Mouse (Mus musculus): ENCODE measurements around the gene Tnrc18.
A peak's percentile ranks its signal among the peaks of the same experiment; 100 is the strongest.

The Tnrc18 gene

DNA sequence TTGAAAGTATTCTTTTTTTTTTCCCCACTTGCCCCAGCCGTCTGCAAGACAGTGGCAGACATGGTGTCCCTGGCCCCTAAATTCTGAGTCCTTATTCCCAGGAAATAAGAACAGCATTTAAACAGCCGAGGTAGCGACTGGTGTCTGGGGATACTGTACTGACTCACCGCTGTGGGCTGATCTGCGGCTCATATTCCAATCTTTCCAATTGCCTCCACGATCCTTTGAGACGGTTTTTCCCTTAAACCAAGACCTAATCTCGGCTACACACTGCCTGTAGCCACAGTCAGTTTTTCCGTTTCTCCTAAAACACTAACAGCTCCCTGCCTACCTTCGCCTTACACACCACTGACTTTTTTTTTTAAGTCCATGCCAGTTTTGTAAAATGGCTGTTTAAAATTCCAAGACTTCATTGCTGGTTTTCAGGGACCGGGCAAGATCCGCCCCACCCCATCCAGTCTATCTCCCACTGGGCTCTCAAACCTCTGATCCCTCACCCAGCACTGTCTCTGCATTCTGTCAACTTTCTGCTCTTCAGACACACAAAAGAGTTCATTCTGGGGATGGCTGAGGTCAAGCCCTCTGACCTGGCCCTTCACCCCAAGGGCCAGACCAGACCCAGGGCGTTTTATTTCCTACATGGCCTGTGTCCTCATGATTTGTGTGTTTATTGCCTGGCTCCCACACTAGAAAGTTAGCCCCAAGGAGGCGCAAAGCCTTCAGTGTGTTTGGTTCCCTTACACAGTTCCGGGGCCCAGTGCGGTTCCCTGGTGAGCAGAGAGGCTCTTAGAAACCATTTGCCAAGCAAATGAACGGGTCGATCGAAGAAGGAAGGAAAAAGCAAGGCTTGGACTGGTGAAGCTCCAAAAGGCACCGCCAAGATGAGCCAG, 6.5 kb downstream of the Tnrc18 start:
- no peak for DNase-seq (ENCODE audit: low read depth, low spot score)

DNA sequence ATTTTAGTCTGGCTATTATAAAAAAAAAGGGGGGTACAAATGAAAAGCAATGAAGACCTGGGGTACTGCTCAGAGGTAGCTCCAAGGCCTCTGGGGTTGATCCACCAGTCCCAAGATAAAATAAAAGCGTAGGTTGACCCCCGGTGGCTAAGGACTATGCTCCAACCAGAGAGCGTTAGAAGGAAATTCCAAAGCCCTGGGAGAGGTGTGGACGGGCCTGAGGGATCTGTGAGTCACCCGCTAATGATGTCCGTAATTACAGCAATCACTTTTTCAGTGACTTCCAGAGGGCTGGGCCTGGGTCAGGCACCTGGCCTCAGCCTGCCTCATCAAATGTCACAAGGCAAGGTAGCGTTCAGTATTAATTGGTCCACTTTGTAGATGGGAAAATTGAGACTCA, 9.8 kb downstream of the Tnrc18 start:
- no peak for DNase-seq (ENCODE audit: low read depth, low spot score)

DNA sequence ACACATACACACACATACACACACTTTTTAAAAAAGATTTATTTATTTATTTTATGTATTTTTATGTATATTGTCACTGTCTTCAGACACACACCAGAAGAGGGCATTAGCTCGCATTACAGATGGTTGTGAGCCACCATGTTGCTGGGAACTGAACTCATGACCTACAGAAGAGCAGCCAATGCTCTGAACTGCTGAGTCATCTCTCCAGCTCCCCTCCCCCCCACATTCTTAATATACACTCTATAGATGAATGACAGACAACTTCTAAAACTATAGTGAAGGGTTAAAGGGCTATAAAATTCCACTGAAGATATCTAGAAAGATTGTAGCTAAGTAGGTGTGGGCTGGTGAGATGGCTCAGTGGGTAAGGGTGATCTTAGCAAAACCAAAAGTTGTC, 13.7 kb downstream of the Tnrc18 start:
- DNase-seq (ENCODE audit: low read depth, low spot score) = no peak

DNA sequence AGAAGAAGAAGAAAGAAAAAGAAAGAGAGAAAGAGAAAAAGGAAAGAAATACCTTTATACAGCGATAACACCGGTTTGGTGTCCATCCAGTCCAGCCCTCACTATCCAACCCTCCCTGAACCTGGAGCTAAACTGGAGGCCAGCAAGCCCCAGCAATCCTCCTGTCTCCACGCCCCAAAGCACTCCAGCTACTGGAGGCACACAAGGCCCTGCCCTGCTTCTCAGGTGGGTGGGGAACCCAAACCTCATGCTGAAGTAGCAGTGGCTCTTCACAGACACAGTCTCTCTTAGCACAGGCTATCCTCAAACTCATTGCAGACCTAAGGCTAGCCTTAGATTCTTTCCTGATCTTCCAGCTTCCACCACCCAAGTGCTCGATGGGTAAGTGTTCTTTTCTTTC, 14.6 kb downstream of the Tnrc18 start:
- peak; percentile 24 for DNase-seq (ENCODE audit: low read depth, low spot score)

DNA sequence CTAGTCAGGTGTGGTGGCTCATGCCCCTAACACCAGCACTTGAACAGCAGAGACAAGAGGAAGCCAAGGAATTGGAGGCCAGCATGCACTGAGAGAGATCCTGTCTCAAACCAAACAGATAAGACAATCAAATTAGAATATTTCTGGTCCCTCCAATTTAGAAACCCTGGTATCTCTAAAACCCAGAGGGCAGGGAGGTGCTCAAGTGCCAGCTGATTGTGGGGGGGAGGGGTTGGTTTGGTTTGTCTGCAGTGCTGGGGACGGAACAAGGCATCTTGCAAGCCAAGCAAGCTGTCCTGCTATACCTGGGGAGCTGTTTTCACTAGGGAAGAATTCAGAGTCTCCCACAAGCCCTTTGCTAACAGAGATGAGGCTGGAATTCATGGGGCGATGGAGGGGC, 15.5 kb downstream of the Tnrc18 start:
- peak; percentile 44 for DNase-seq (ENCODE audit: low read depth, low spot score)

DNA sequence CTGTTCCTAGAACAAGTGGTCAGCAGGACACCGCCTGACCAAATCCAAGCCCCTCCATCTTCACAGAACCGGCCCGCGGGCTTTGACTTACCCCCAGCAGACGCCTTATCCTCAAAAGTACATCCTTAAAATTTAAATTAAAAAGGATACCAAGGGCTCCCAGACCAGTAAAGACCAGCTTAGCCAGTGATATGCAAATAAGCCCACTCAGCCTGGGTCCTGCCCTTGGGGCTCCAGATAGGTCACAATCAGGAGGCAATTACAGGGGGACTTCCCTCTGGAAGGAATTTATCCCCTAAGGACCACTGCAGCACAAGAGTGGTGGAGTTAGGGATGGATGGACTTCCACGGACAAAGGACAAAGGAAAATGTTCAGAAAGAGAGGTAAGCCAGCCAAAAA, 16.8 kb downstream of the Tnrc18 start:
- no peak for DNase-seq (ENCODE audit: low read depth, low spot score)

DNA sequence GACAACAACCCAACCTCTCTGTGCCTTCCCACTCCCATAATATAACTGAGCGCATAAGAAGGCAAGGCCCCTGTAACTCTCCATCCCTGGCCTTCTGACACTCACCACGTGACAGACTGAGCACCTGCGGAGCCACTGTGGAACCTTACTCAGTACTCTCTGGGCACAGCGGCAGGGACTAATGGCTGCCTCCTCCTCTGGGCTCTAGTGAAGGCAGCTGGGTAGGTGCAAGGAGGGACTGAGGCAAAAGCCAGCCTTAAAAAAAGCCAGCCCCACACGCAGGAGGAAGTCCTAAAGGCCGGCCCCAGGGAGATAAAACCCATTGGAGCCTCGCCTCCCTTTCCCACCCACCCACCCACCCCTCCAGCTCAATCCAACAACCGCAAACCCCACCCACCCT, 17.3 kb downstream of the Tnrc18 start:
- DNase-seq (ENCODE audit: low read depth, low spot score) = no peak

DNA sequence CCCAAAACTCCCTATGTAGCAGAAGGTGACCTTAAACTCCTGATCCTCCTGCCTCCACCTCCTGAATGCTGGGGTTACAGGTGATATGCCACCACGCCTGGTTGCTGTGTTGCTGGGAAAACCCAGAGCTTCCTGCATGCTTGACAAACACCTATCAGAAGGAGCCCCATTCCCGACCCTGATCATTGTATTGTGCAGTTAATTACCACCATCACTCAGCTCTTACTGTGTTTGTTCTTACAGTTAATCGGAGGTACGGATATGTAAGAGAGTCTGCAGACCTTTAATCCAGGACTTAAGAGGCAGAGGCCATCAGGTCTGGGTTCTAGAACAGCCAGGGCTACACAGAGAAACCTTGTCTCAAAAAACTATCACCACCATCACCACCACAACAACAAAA, 18.2 kb downstream of the Tnrc18 start:
- DNase-seq (ENCODE audit: low read depth, low spot score) = no peak

DNA sequence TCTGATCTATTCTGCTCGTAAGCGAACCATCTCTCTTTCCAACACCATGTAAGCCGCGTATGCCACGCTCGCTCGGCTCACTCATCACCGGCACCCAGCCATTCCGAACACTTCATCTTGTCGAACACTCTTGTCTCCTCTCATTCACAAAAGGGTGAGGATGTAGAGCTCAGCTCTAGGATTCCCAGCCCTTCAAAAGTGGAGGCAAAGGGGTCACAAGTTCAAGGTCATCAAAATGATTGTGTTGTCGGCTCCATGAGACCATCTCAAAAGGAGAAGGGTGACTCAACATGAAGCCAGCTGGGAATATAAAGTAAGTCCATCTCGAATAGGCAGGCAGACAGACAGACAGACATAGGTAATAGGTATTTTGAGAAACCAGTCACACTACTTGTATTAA, 19.3 kb downstream of the Tnrc18 start:
- DNase-seq (ENCODE audit: low read depth, low spot score) = no peak

DNA sequence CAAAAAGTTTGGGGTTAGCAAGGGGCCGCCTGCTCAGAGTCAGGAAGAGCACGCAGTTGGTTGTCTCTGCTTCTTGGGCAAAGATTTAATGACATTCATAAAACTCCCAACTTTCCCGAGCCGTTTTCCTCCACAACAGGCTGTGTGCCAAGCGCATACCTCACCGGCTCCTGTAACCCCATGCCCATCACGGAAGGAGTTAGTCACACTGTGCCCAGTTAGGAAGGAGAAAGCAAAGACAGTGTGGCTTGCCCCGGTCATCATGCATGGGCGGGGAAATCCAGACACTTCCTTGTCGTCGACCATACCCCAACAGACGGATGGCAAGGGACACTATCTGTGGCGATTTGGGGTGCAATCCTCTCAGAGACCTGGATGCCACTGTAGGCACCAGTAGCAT, 19.8 kb downstream of the Tnrc18 start:
- DNase-seq (ENCODE audit: low read depth, low spot score) = no peak

DNA sequence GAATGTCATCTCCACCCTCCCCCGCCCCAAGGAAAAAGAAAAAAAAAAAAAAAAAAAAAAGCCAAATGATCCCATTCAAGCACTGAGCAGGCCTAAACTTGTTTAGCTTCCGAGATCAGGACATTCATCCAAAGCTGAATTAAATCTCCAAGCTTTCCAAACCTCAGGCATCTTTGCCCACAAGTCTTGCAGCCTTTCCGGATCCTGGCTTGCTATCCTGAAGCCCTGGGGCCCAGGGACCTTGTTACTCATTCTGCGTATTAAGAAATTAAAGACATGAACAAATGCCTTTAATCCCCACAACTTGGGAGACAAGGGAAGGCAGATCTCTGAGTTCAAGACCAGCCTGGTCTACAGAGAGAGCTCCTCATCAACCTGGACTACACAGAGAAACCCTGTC, 20.5 kb downstream of the Tnrc18 start:
- no peak for DNase-seq (ENCODE audit: low read depth, low spot score)

DNA sequence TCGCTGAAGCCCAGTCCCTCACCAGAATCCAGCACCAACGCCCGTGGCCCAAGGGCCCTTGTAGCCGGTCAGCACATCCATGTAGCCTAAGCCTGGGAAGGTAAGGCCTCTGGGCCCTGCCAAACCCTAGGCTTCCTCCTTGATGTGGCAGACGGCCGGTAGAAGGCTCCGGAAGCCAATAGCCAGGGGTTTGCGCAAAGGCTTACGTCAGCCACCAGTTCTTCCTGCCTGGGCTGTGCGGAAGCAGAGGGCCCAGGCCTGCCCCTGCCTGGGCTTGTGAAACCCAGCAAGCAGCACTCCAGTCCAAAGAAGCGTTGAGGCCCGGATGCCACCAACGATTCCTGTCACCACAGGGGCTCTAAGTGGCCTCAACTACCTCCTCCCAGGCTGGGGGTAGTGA, 22.9 kb downstream of the Tnrc18 start:
- DNase-seq (ENCODE audit: low read depth, low spot score) = no peak

DNA sequence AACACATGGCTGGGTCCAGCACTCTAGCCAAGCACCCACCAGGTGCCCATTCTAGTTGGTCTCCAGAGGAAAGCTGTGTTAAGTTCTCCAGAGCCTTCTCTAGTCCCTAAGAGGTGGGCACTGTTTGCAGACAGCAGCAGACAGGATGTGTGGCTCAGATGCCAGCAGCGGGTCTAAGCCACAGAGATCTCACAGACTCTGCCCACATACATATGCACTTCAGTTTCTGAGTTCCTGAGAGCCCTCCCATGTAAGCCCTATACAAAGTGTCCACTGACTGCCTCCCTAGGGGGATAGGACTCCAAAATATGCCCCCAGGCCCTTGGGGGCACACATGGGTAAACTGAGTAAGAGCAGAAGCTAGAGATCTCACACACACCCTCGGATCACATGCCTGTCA, 23.3 kb downstream of the Tnrc18 start:
- no peak for DNase-seq (ENCODE audit: low read depth, low spot score)

DNA sequence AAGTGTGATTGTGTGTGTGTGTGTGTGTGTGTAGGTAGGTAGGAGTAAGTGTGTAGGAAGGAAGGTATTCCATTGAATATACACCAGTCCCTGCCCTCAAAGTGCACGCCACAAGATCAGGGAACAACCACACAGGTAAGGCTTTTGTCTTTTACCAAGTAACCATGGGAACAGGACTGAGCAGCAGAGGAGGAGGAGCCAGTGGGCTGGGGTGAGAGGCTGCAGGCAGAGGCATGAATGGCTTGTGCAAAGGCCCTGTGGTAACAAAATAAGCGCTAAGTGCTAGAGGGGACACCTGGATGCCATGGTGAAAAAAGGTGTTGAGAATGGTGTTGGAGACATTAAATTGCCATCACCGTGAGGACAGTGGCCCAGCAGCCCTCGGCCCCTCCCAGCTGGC, 24.9 kb downstream of the Tnrc18 start:
- no peak for DNase-seq (ENCODE audit: low read depth, low spot score)

DNA sequence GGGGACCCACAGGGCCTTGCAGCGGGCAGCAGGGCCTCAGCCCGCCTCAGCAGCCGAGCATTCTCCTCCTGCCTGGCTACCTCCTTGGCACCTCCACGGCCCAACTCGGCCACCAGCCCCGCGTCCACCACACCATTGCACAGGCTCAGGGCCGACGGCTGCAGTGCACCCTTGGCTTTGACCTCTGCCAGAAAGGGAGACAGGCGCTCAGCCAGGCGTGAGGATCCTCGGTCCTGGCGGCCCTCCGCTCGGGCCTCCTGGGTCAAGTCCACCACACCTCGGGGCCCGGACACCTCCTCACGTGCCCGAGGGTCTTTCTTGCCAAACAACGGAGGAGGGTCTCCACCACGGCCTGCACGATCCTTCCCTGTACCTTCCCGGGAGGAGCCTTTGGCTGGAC, 29.2 kb downstream of the Tnrc18 start:
- no peak for DNase-seq (ENCODE audit: low read depth, low spot score)

DNA sequence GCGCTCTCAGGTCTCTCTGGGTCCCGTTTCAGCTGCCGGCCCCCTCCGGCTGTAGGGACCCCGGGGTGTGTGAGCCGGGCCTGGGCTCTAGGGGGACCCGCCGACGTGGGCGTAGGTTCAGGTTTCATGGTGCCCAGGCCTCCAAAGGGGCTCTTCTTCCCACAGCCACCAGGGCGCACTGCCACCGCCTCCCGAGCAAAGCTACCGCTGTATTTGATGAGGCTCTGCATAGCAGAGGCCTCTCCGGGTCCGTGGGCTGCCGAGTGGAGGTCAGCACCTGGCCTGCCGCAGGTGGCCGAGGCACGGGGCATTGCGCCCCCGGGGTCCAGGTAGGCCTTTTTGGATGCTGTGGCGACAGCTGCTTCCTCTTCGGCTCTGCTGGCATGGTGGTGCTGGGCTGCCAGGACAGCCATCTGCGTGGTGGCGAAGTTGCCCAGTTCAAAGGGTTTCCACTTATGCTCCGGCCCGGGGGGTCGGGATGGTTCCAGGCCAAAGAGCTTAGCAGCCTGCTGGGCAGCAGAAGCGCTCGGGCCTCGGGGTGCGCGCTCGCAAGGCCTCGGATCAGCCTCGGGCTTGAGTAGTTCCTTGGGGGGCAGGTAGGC, 30.1 kb downstream of the Tnrc18 start:
- no peak for DNase-seq (ENCODE audit: low read depth, low spot score)

DNA sequence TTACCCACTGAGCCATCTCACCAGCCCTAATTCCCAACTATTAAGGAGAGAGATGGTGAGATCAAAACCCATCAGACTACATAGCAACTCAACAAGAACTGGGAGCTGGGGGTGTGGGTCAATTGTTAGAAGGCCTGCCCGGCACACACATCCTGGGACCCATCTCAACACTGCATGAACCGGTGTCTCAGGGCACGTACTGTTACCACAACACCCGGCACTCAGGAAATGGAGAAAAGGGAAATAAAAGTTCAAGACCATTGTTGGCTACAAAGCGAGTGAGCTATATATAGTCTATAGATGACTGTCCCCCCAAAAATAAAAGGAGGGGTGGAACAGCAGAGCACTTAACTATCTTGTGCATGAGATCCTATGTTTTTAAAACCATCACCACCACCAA, 30.8 kb downstream of the Tnrc18 start:
- DNase-seq (ENCODE audit: low read depth, low spot score) = no peak

DNA sequence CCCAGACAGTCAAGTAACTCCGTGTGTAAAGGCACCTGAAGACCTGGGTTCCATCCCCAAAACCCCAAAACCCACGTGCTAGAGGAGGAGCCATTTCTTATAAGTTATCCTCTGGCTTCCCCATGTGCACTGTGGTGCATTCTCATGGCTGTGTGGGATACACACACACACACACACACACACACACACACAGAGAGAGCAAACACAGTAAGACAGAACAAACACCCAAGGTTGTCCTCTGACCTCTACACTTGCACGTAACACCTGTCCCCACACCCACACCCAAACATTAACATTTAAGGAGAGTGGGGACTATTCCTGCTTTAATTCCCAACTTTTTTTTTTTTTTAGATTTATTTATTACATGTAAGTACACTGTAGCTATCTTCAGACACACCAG, 31.2 kb downstream of the Tnrc18 start:
- no peak for DNase-seq (ENCODE audit: low read depth, low spot score)

DNA sequence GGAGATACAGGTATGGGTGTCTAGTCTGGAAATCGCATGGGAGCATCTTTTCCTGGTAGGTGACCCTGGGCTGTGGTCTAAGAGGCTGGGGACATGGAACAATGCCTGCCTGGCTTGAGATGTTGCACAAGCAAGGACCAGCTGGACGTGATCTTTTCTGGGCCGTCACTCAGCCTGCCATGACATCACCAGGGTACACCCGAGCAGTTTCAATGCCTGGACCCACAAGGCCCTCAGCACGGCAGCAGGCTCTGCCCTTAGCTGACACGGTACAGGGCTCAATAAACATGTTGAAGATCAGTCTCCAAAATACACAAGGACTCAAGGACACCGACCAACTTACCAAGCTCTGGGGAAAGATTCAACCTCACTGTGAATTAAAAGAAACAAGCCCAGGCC, 34.3 kb downstream of the Tnrc18 start:
- no peak for DNase-seq (ENCODE audit: low read depth, low spot score)

DNA sequence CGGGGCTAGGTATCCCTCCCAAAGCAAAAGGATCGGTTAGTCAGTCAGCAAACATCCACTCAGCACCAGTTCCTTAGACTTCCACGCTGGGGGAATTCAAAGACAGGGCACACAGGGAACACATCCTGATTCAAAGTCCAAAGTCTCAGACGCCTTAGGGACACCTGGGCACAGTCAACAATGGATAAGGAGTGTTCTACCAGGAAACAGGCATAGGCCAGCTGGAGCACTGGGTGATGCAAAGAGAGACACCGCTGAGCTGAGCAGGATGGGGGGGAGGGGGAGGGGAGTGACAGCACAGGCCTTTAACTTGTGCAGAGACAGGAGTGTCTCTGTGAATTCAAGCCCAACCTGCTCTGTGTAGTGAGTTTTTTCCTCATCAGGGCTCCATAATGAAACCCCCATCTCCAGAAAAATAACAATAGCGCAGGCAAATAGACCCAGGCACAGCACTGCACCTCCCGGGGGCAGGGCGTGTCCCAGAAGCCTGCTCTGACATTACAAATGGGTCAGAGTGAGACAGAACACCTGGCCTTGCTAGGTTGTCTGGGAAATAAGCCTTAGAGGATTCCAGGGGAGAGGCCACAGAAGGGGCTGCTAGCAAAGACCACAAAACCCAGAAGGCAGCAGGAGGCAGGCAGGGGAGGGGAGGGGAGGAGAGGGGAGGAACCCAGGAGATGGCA, 34.9 kb downstream of the Tnrc18 start:
- no peak for DNase-seq (ENCODE audit: low read depth, low spot score)

DNA sequence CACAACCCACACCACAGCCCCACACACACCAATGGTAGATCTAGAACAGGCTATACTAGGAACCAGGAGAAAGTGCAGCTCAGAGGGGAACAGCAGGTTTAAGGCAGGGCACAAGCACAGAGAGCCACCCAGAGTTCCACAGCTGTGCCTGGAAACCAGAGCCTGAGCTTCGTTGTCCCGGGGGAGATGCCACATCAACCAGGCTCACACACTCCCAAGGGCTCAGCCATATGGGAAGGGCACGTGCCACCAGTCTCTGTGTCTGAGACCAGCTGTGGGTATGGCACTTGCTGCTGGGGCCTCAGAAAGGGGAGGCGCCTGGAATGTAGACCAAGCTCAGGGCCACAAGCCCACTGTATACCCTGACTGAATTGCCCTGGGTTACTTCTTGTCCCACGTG, 36.9 kb downstream of the Tnrc18 start:
- no peak for DNase-seq (ENCODE audit: low read depth, low spot score)

DNA sequence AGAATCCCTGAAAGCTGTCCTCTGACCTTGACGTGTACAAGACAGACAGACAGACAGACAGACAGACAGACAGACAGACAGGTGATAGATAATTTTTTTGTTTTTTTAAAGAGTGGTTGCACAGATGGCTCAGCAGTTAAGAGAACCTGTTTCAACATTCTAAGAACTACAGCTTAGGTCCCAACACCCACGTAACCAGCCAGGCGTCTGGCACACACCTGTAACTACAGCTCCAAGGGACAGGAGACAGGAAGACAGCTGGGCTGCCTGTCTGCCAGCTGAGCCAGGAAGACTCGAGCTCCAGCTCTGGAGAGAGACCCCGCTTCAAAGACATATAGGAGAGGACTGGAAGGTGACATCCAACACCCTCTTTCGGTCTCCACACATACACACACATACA, 38.6 kb downstream of the Tnrc18 start:
- DNase-seq (ENCODE audit: low read depth, low spot score) = no peak

DNA sequence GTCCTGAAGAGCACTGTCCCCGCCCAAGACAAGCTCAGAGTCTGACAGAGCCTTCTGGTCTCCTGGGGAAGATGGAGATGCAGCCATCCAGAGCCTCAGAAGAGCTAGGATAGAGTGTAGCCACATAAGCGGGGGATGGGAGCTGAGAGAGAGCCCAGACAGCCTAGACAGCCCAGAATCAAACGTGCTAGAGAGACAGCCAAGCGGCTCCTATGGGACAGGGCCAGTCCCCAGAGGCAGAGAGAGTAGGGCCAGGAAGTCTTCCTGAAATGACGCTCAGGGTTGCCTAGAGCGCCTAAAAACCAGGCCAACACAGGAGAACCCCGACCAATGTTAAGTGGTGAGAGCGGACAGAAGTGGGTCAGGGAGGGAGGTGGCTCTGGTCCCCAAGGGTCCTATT, 39.3 kb downstream of the Tnrc18 start:
- no peak for DNase-seq (ENCODE audit: low read depth, low spot score)

Data from c-Kit-negative CD71-positive TER-119-positive erythroid progenitor cells, embryonic 14.5 days (primary cell).